8 mouse cellular contexts compared by ENCODE assay signal in the genomic region with DNA sequence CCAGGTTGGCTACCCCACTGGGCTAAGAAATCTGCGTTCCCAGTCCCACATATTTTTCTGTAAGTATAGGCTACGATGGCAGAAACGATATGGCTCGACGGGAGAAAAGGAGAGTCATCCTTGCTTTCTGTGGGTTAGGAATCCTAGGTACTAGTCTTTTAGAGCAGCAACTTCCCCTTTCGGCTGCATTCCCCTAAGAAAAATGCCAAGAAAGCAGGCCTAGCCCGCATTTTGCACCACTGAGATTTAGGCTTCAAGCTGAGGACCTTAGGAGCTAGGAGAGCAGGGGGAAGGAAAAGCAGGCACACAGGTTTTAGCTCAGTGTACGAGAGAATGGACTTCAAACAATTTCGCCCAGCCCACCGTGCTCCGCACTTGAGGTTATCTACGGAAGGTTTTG. TPM values are rescaled to one million over a fixed set of nuclear protein-coding genes. Genes with fewer than 3 reads are reported as not detected.
DNase-seq lines count a peak whose midpoint lies in the region; ATAC-seq lines count a peak whose summit lies in the region.

No protein-coding gene starts in this region.

- peak overlapping the region; percentile 95 for H3K4me3 ChIP-seq in megakaryocyte, embryonic 14.5 days (replicated peaks)
- peak overlapping the region; percentile 90 for H3K4me3 ChIP-seq in brown adipose tissue, adult 24 weeks (ENCODE audit: insufficient read depth, low read depth, low read length)
- peak overlapping the region; percentile 58 for H3K4me3 ChIP-seq in hindbrain, embryonic 15.5 days

- peak overlapping the region; percentile 72; the same call in 1 of the 2 replicates for H3K9ac ChIP-seq in hindbrain, embryonic 15.5 days

- peaks cover 7% of the 10 kb centered on the region for H3K27me3 ChIP-seq in megakaryocyte, embryonic 14.5 days (replicated peaks)
- no peaks in the 10 kb centered on the region for H3K27me3 ChIP-seq in hindbrain, embryonic 15.5 days

- H3K36me3 ChIP-seq in megakaryocyte, embryonic 14.5 days (replicated peaks; ENCODE audit: low read length): peaks cover 36% of the 10 kb centered on the region
- 0 out of 2 replicates have a peak, but pooled peaks cover 5% of the 10 kb centered on the region for H3K36me3 ChIP-seq in hindbrain, embryonic 15.5 days

- H3K9me3 ChIP-seq in megakaryocyte, embryonic 14.5 days: peaks cover 7% of the 10 kb centered on the region; the same call in 1 of the 2 replicates
- no peaks in the 10 kb centered on the region for H3K9me3 ChIP-seq in hindbrain, embryonic 15.5 days

- H3K4me1 ChIP-seq in megakaryocyte, embryonic 14.5 days: peaks cover 5% of the 10 kb centered on the region; the same call in 1 of the 2 replicates
- H3K4me1 ChIP-seq in brown adipose tissue, adult 24 weeks (ENCODE audit: control insufficient read depth, insufficient read depth, insufficient read length, low read length): no peaks in the 10 kb centered on the region
- 0 out of 2 replicates have a peak, but pooled peaks cover 9% of the 10 kb centered on the region for H3K4me1 ChIP-seq in hindbrain, embryonic 15.5 days (replicated peaks)

- H3K4me2 ChIP-seq in hindbrain, embryonic 15.5 days: peak overlapping the region; percentile 61

- H3K27ac ChIP-seq in brown adipose tissue, adult 24 weeks (replicated peaks; ENCODE audit: low read depth, low read length): peak overlapping the region; percentile 81
- no peak overlapping the region for H3K27ac ChIP-seq in hindbrain, embryonic 15.5 days (replicated peaks)

- no peak for ATAC-seq in megakaryocyte, adult 5-6 weeks (ENCODE audit: poor library complexity, severe bottlenecking)
- ATAC-seq in hindbrain, embryonic 15.5 days (ENCODE audit: low FRiP score, low read depth): no peak
- ATAC-seq in granulocyte monocyte progenitor cell, adult 5-6 weeks (replicated peaks; ENCODE audit: poor library complexity, severe bottlenecking): no peak

- WGBS in hindbrain, embryonic 15.5 days: 22% methylated on average over 12 of the region's 12 CpGs

- peak; percentile 8 for DNase-seq in lung, postnatal 36 days
- DNase-seq in right cerebral cortex, postnatal 36 days (ENCODE audit: low spot score in 2 of 2): no peak
- DNase-seq in urinary bladder, postnatal 36 days (ENCODE audit: low spot score in 2 of 2): no peak

RNA-seq across cellular contexts. Expression of gene Rap2c, which starts 0.9 kb away (rescaled TPM):
- polyA plus RNA-seq in megakaryocyte, embryonic 14.5 days (2012; ENCODE audit: insufficient read depth, low replicate concordance): 0.85 TPM in 1 of 2 replicates, not detected in the other
- 56.3 and 56.4 TPM in 2 replicates for total RNA-seq in megakaryocyte, adult 5-6 weeks (2015)
- 45.0 and 47.0 TPM in 2 replicates for total RNA-seq in megakaryocyte, adult 5-6 weeks (2017)
- 20.5 and 21.8 TPM in 2 replicates for polyA plus RNA-seq in brown adipose tissue, adult 24 weeks (2012; ENCODE audit: insufficient read depth, insufficient read length, missing spikeins)
- 12.5 TPM in 2 replicates for polyA plus RNA-seq in hindbrain, embryonic 15.5 days (2015; fragmentation: Nextera tagmentation; extraction: Ambion mirVana)
- total RNA-seq in granulocyte monocyte progenitor cell, adult 5-6 weeks (2014; fragmentation: Nextera tagmentation): 16.3 and 24.1 TPM in 2 replicates
- total RNA-seq in granulocyte monocyte progenitor cell, adult 5-6 weeks (2017): 19.8 and 28.4 TPM in 2 replicates
